Mouse (Mus musculus) limb, embryonic 14.5 days (tissue): ENCODE data around the gene Tiam2. TPM values are rescaled to one million over a fixed set of nuclear protein-coding genes. Genes with fewer than 3 reads are reported as not detected.

ENCODE experiments used
- ATAC-seq: fragments of 200-750 bp; cut with Nextera tagmentation; 2 replicates; pipeline ENCODE4 v1.8.0; 2017; ENCODE audit warnings: low read depth, moderate number of reproducible peaks, moderate TSS enrichment; ENCODE audit not compliant: low FRiP score
- DNase-seq: peaks from one replicate; pipeline ENCODE4 v3.0.0-alpha.2; 2015; ENCODE audit warnings: low spot score
- H3K27ac ChIP-seq: fragments of 300-500 bp; sonication (generic); replicated peaks from 2 replicates; pipeline ENCODE4 v1.5.1; 2014; ENCODE audit warnings: low read depth, mild to moderate bottlenecking, low read length, moderate library complexity, mixed read lengths
- H3K27me3 ChIP-seq: fragments of 300-500 bp; sonication (generic); 2 replicates; pipeline ENCODE4 v1.6.1; 2014; ENCODE audit warnings: low read length, mixed read lengths; ENCODE audit not compliant: control insufficient read depth, insufficient read depth
- H3K36me3 ChIP-seq: fragments of 300-500 bp; sonication (generic); 2 replicates; pipeline ENCODE4 v1.6.1; 2014; ENCODE audit warnings: mild to moderate bottlenecking, low read length, moderate library complexity, mixed read lengths; ENCODE audit not compliant: control insufficient read depth, insufficient read depth
- H3K4me1 ChIP-seq: fragments of 300-500 bp; sonication (generic); 2 replicates; pipeline ENCODE4 v1.6.1; 2014; ENCODE audit warnings: antibody characterized with exemption, low read length, mixed read lengths; ENCODE audit not compliant: control insufficient read depth, insufficient read depth
- H3K4me2 ChIP-seq: fragments of 300-500 bp; sonication (generic); replicated peaks from 2 replicates; pipeline ENCODE4 v1.6.1; 2014; ENCODE audit warnings: low read depth, mild to moderate bottlenecking, low read length, moderate library complexity; ENCODE audit not compliant: severe bottlenecking
- H3K4me3 ChIP-seq: fragments of 300-500 bp; sonication (generic); replicated peaks from 2 replicates; pipeline ENCODE4 v1.5.1; 2014; ENCODE audit warnings: low read length
- H3K9ac ChIP-seq: fragments of 300-500 bp; sonication (generic); 2 replicates; pipeline ENCODE4 v1.6.1; 2014; ENCODE audit warnings: mild to moderate bottlenecking, low read depth, low read length, moderate library complexity; ENCODE audit not compliant: severe bottlenecking
- H3K9me3 ChIP-seq: fragments of 300-500 bp; sonication (generic); 2 replicates; pipeline ENCODE4 v1.6.1; 2016; ENCODE audit warnings: low read length; ENCODE audit not compliant: control insufficient read depth
- POLR2A ChIP-seq: fragments of 200-500 bp; IDR thresholded peaks from 2 replicates; pipeline ENCODE4 v1.8.0; 2012; ENCODE audit warnings: inconsistent platforms, mild to moderate bottlenecking, moderate library complexity, borderline replicate concordance; ENCODE audit not compliant: insufficient read depth, insufficient read length; ENCODE audit errors: extremely low read depth
- WGBS: fragments of 180-500 bp; shearing (Covaris S2); extraction: QIAGEN DNeasy Blood & Tissue Kit; methylation state at CpG from one replicate; pipeline ENCODE4 v1.1.7; 2014; 5-methylcytosine and 5-hydroxymethylcytosine counted together
- polyA plus RNA-seq, 2 experiments: library from polyadenylated mRNA; depleted of rRNA in 1 of 2; stranded (reverse) in 1 of 2; unstranded in 1 of 2; fragments of >200 nt; fragmentation: Nextera tagmentation in 1 of 2; extraction: Ambion mirVana in 1 of 2; gene quantifications; 2 replicates each; pipeline versions ENCODE4 v1.2.1 to v1.2.3; 2012 to 2014

The Tiam2 gene
- polyA plus RNA-seq, 2 experiments = 21.1 to 25.9 TPM

DNA sequence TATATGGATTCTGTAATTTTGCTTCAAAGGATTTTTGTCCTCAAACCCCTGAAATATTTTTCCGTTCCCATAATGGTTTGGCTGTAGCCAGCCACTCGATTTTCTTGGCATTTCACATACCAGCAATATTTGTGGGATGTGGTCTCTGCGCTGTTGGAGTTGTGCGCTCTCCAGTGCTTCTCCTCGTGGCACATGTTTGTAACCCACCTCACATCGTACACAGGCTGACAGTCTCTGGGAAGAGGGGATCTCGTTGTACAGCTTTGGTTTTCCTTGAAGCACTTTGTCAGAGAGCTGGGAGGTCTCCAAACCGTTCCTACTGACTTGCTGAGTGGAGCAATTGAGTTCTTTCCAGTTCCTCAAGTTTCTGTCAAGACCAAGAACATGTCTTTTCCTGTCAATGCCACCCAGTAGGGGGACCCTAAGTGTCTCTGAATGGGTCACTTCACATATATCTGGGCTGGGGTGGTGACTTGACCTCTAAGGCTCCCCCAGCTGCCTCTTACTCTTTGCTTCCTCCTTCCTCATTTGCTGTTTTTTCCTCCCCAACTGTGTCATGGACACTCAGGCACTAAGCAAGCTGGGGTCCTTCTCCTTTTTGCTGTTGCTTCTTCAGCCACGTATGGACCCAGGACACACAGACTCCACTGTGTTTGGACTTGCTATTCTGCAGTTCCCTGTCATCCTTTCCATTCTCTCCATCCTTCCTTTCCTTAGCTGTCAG is 79.1 kb downstream of the Tiam2 start:
- no peak for TF ChIP-seq POLR2A
- H3K27ac ChIP-seq = no peak overlapping the region; the same call in 1 of the 2 replicates

DNA sequence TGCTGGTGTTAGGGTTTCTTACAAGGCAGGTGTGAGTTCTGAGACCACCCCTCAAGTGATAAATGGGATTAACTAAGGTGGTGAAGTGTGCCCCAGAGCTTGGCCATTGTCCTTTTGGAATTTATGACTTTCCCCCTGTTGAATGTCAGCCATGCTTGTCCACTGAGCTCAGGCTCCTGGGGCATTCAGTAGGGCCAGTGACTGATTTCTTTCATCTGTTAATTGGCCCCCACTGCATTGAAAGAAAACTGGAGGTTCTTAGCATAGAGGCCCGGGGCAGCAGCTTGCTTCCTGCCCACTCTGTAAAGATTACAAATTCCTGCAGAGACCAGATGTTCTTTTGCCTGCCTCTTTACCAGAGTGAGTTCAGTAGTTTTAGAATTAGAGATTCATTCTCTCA is 80.7 kb downstream of the Tiam2 start:
- H3K4me1 ChIP-seq = peaks cover 32% of the 10 kb centered on the region
- H3K27ac ChIP-seq = no peak overlapping the region
- no peaks in the 10 kb centered on the region for H3K36me3 ChIP-seq
- no peak for DNase-seq
- no peaks in the 10 kb centered on the region for H3K27me3 ChIP-seq
- no peak for TF ChIP-seq POLR2A
- H3K4me3 ChIP-seq = no peak overlapping the region
- no peak for ATAC-seq
- H3K9ac ChIP-seq = no peak overlapping the region
- no peak overlapping the region for H3K4me2 ChIP-seq
- 0% methylated on average over 1 of the region's 1 CpGs for WGBS
- no peaks in the 10 kb centered on the region for H3K9me3 ChIP-seq

More for the DNA sequence above, 79.1 kb downstream of the Tiam2 start:
- H3K9me3 ChIP-seq = no peaks in the 10 kb centered on the region
- H3K4me3 ChIP-seq = no peak overlapping the region
- 62% methylated on average over 9 of the region's 9 CpGs for WGBS
- no peaks in the 10 kb centered on the region for H3K36me3 ChIP-seq
- ATAC-seq (no peak), DNase-seq (no peak)
- H3K9ac ChIP-seq = no peak overlapping the region
- no peak overlapping the region for H3K4me2 ChIP-seq
- H3K27me3 ChIP-seq = no peaks in the 10 kb centered on the region
- peaks cover 37% of the 10 kb centered on the region for H3K4me1 ChIP-seq

DNA sequence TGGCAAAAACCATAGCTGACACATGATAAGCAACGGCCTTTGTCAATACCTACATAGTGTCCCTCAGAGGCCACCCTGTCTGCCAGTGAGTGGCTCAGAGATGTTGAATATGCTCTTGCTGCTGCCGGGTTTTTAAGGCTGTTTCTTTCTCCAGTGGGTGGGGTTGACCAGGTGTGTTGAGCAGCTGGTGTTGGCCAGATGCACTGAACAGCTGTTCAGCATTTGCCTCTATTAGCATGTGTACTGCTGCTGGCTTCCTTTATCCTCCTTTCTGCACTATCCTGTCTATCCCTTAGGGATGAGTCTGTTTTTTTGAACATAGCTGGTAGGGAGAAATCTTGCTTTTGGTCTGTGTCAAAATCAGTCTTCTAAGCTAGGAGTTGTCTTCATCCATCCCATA is 83.9 kb downstream of the Tiam2 start:
- no peak overlapping the region for H3K4me3 ChIP-seq
- ATAC-seq = no peak
- H3K27ac ChIP-seq = no peak overlapping the region
- no peak overlapping the region for H3K9ac ChIP-seq
- H3K4me1 ChIP-seq = peaks cover 27% of the 10 kb centered on the region
- WGBS = 47% methylated on average over 2 of the region's 2 CpGs
- no peaks in the 10 kb centered on the region for H3K27me3 ChIP-seq
- H3K4me2 ChIP-seq = no peak overlapping the region
- no peak for DNase-seq
- H3K9me3 ChIP-seq = no peaks in the 10 kb centered on the region
- TF ChIP-seq POLR2A = no peak
- H3K36me3 ChIP-seq = peaks cover 17% of the 10 kb centered on the region

DNA sequence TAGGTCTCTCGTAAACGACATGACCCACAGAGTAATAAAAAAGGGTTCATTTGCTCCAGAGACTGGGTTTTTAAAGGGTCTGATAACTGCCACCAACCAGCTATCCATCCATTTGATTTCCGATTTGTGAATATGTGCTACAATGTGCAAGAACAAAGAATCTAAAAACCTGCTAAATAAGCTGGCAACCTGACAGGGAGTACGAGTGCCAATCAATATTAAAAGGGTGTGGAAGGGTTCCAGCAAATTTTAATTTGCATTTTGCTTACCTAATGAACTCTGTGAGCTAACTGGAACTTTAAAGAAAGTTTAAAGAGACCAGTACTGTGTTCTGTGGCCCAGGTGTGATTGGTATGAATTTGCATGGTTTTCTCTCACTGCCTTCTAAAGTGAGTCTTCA is 86.4 kb downstream of the Tiam2 start:
- Histone ChIP-seq H3K4me3 (no peak overlapping the region), H3K9ac (no peak overlapping the region), H3K4me2 (no peak overlapping the region), H3K27me3 (no peaks in the 10 kb centered on the region), H3K36me3 (peaks cover 21% of the 10 kb centered on the region), H3K4me1 (0 out of 2 replicates have a peak, but pooled peaks cover 14% of the 10 kb centered on the region), H3K9me3 (no peaks in the 10 kb centered on the region), H3K27ac (no peak overlapping the region)
- 45% methylated on average over 4 of the region's 4 CpGs for WGBS
- TF ChIP-seq POLR2A = no peak
- ATAC-seq = no peak
- DNase-seq = no peak

DNA sequence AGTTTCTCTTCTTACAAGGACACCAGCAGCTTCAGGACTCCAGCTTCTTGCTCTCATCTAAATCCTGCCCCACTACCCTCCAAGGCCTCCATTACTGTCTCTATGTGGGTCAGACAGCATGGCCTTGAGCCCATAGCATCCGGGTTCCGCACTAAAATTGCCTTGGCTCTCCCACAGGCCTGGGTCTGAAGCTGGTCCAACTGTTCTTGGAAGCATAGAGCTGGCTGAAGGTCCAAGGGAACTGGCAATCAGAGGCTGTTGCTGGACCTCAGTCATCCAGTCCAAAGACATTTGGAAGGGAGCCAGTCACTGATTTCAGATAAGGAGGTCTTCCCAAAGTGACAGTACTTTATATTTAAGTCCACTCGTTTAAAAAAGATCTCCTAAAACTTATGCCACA is 89.2 kb downstream of the Tiam2 start:
- Histone ChIP-seq H3K9me3 (no peaks in the 10 kb centered on the region), H3K9ac (no peak overlapping the region), H3K4me1 (0 out of 2 replicates have a peak, but pooled peaks cover 16% of the 10 kb centered on the region), H3K4me3 (no peak overlapping the region), H3K27me3 (no peaks in the 10 kb centered on the region), H3K27ac (no peak overlapping the region), H3K4me2 (no peak overlapping the region), H3K36me3 (peaks cover 21% of the 10 kb centered on the region)
- DNase-seq = no peak
- 85% methylated on average over 3 of the region's 3 CpGs for WGBS
- TF ChIP-seq POLR2A = no peak
- no peak for ATAC-seq
